Mouse (Mus musculus) mouse embryonic stem cell (cell line): ENCODE measurements around the gene Drg1.

ENCODE experiments used
- in situ Hi-C, 2 experiments: fragments of 300-500 bp; cut with MboI; formaldehyde crosslinking; loops; 1 replicate in 1 of 2; 3 replicates in 1 of 2; pipeline ENCODE4 v1.14.3; 2019 to 2020; ENCODE audit warnings: low sequenced_read_pairs in 2 of 2, low pct_unique_long_range_greater_than_20kb in 1 of 2, mixed read lengths in 1 of 2; ENCODE audit not compliant: unreplicated experiment in 1 of 2

Gene Drg1

DNA sequence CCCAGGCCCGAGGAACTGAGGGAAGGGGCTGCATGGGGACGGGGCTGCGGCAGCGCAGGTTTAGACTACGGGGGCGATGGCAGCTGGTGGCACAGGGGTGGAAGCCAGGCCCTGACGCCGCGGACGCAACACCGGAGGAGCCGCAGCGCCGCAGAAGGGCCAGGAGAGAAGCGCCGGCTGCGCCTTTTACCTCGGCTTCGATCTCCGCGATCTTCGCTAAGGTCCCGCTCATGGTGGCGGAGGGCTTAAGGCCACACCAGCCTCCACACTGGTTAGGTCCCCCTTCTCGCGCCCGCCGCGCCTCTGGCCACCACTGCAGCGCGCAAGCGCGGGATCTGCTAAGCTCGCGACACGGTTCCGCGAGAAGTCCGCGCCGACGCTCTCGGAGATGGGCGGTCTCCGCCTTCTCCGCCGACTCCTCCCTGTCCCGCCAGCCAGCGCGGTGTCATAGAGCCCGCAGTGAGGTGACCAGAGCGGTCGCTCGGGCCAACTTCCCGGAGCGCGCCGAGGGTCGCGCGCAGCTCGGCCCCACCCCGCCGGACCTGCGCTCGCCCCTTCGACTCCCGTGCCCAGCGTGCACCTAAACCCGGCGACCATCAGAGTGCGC, at the start of gene Drg1:
Gene Drg1, minus strand, starts transcription at position 337 of the 607 bp plus-strand sequence.
- in situ Hi-C loops = no loop called here

DNA sequence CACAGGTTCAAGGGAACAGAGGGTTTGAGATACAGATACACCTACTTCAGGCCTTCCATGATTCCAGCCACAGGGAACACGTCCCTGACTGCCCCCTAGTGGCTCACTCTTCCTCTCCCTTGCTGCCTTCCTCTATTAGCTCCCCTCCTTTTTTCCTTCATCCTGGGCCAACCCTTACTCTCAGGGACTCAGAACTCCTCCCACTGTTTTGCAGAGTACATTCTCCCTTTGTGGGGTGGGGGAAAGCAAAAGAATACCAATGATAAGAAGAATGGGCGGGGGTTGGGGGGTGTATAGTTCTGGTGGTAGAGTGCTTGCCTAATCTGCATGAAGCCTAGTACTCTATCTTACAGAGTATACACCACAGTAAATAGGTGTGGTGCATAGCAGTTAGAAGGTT, 47.9 kb upstream of the Drg1 start:
- in situ Hi-C loops = no loop called here

DNA sequence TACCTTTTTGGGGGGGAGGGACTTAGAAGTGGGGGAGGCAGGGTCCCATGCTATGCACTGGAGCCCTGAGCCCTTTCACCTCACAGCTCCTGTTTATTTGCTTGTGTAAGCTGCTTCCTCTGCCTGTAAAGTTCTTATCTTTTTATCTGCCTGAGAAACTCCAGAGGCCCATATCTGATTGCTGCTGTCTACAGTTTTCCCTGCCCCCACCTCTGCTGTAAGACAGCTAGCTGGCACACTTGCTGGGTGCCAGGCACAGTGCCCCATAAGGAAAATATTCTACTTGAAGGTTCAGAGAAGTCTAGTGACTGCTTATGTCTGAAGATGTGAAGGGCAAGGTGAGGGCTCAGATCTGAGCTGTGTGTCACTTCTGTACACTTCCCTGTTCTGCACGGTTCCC, 47.1 kb upstream of the Drg1 start:
- in situ Hi-C loops = no loop called here

DNA sequence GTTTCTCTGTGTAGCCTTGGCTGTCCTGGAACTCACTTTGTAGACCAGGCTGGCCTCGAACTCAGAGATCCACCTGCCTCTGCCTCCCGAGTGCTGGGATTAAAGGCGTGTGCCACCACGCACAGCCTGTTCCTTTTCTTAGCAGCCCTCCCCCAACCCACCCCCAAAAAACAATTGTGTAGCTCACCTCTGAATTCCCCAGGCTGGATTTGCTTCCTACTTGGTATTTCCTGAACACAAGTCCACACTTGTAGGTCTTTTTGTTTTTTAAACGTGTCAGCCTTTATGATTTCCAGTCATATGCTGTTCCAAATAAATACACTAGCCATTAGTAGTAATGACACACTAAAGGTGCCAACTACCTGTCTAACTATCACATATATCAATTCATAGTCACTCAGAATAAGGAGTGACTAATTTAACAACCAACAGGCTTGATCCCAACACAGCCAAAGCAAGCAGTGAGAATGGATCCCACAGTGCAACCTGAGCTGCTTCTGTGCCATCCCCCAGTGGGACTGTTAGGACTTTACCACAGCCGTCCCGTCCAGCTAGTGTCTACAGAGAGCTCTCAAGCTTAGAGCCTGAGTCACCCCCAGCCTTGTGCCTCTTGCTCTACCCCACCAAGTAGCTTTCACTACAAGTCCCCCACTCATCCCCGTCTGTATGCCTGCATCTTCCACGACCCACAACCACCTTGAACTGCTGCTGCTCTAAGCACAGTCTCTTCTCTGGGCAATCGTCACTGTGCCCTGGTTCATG, 45.6 kb upstream of the Drg1 start:
- in situ Hi-C loops = no loop called here

DNA sequence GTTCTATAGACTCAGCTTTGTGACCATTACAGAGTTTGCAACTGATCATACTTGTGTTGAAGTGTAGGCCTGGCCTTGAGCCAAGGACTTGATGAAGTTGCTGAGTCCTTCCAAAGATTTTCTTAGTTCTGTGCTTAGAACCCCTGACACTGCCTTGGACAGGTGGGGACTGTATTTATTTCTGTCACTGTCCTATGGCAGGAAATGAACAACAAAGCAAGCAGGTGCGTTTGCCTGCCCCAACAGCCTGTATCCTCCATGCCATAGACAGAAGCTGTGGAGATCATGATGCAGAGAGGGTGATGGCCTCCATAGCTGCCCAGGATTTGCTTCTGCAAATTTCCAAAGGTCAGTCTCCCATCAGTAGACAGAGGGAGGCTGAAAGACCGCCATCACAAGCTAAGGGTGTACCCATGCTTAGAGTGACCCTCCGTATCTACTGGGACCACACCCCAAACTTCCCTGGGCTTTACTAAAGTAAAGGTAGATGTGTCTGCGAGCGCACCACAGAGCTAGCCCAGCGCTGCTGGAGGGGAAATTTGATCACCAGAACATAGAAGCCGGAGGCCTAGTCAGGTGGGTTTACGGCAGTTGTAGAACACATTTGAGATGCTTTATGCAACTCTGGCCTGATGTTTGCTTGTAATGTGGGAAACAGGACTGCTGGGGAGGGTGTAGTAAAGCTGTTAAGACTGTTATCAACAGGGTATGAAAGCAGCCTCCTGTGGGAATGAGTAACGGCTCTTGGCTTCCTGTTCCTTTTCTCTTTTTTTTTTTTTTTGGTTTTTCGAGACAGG, 44.8 kb upstream of the Drg1 start:
- in situ Hi-C loops = no loop called here

DNA sequence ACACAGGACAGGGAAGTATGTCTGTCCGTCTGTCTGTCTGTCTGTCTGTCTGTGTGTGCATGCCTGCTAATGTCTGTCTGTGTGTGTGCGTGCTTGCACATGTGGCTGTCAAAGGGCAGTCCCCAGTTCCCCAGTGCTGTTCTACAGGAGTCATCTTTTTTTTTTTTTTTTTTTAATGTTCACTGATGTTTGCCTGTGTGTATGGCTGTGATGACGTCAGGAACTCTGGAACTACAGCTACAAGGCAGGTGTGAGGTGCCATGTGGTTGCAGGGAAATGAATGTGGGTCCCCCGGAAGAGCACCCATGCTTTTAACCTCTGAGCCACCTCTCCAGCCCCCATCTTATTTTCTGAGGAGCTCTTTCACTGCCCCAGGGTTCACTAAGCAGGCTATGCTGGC, 43.7 kb upstream of the Drg1 start:
- in situ Hi-C loops = no loop called here

DNA sequence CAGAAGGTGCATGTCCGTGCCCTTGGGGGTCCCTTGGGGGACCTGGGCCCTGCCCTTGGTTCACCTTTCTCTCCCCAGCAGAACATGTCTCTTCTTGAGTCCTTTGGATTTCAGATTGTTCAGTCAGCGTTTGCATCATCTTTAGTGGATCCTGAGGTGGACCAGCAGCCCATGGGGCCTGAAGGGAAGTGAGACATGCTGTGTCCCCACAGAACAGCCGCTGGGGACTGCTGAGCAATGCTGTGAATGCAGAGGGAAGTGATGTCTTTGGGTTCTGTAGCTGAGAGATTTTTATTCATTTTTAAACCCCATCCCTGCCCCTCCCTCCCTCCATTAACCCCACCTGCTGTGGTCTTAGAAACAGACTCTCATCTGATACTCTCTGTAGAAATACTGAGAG, 41.7 kb upstream of the Drg1 start:
- in situ Hi-C loops = no loop called here

DNA sequence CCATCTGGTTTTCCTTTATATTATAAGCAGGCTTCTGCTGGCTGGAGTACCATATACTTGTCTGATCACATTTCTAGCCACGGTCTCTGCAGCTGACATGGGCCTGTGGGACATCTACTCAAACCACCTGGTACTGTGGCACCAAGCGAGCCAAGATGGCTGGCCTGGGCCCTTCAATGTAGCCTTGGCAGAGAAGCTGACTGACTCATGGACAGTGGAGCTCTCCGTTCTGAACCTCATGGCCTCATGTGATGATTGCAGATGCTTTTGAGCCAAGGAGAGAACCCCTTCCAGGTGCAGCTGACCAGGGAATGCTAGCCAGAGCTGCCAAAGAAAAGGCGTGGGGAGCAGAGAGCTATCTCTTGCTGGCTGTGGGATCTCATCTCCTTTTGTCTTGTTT, 39.6 kb upstream of the Drg1 start:
- in situ Hi-C loops = no loop called here

DNA sequence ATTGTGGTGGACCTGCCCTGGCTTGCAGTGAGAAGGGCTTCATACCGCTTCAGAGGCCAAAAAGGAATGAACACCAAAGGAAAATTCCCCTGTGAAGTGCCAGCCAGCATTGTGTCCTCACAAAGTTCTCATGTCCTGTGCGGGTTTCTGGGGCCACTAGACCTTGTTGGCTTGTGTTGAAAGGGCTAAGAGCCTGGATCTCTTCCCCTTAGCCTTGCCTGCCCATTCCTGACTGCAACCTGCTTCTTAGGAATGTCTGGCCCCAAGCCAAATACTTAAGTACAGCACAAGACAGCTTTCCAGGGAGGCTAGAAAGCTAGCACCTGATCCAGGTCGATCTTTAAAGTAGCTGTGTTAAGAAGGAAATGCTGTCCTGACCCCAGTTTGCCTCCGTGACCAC, 36.6 kb upstream of the Drg1 start:
- in situ Hi-C loops = no loop called here

DNA sequence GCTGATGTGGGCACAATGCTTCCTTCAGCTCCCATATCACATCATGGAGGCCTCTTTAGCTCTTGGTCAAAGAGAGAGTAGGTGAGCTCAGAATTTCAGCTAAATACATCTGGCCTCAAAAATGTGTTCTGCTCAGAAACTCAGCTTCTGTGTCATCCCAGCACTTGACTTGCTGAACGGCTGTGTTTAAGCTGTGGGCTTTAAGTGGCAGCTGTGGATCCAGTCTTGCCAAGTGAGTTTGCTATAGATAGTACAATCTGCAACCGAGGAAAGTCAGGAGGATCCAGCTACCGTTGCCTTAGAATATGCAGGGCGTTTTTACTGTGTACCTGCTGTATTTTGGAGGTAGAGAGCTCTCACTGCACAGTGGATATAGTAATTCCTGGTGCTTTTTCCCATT, 36.2 kb upstream of the Drg1 start:
- in situ Hi-C loops = no loop called here

DNA sequence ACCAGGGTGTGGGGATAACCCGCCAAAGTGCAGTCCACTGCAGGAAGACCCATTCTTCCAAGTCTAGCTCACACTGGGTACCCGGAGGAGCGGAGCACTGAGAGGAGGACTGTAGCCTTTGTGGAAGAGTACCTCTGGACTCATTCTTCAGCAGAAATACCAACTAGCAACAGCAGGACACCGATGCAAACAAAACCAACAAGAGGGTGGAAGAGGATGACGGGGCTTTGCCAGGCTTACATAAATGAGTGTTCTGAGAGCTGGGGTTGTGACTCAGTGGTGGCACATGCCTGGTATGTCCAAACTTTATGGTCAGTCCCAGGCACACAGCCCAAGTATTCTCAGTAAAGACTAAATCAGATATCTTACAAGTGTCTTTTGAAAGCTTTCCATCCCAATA, 34.9 kb upstream of the Drg1 start:
- in situ Hi-C loops = no loop called here

DNA sequence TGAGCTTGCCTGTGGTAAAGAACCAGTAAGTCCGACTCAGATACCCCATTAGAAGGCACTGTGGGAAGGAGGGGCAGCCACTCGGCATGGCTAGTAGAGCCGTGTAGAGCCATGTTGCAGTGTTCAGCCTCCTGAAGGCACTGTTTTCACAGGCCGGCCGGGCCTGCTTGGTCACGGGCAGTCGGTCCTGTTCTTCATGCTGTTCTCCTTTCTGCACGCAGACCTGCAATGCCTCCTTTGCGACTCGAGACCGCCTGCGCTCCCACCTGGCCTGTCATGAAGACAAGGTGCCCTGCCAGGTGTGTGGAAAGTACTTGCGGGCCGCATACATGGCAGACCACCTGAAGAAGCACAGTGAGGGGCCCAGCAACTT, 32.6 kb upstream of the Drg1 start:
- in situ Hi-C loops = no loop called here

DNA sequence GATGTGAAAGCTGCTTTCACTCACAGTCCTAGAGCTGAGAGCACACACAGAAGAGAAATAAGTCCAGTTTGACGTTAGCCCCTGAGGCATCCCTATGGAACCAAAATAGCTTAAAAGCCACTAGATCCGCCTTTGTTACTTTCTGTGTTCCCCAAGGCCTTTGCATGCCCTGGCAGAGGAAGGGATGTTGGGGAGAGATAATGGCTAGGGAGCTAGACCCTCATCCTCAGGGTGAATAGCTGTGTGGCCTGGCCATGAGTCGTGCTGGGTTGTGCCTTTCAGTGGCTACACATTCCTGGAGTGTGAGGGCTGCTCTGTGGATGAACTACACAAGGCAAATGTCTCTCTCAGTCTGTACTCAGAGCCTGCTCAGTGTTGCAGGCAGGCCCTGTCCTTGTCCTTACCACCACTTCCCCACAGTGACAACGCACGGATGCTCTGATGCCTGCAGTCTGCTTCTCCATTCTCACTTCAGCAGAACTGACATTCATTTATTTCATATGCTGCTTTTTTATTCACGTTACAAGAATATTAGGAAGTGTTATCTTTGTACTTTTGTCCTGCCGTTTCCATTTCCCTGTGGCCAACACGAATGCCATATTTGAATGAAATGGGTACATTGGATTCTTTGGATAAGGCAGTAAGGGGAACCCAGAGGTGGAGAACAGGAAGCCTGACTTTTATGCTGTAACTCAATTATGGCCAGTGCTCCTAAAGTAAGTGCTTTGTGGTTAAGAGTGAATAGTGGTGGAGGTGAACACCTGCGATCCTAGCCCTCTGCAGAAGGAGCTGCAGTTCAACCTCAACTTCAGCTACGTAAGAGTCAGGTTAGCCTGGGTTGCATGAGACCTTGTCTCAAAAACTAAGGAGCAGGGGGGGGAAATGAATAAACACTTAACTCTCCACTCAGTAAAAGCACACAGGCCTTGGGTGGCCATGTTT, 31.9 kb upstream of the Drg1 start:
- in situ Hi-C loops = no loop called here

DNA sequence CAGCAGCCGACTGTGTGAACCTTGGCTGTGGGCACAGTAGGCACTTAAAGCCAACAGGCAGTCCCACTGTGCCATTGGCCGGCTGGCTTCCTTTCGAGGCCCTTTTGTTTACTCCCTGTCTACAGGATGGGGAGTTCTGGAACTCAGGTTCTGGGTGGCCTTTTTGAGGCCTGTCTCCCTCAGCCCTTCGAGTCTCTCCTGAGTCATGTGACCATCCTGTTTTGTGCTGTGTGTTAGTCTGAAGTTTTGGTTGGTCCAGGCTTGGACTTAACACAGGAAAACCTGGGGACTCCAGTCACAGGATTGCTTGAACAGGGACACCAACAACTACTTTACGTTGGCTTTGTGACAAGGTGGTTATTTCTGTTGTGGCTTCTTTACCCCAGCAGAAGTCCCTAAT, 29.8 kb upstream of the Drg1 start:
- in situ Hi-C loops = no loop called here

DNA sequence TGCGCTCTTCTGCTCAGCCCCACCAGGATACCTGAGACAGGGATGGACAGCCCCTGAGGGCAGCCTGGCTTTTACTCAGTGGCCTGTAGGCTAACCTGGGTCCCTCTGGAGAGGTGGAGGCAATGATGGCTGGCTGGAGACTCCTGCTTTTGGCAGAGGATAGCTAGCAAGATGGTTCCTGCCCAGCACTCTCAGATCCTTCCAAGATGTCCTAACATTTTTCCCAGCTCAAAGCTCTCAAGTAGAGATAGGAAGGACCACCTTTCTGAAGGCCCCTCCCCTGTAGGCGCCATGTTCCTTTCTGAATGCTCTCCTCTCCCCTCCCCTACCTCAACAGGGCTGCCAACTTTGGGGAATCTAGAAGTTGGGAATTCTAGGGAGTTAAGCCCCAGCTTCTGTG, 28.4 kb upstream of the Drg1 start:
- in situ Hi-C loops = no loop called here

DNA sequence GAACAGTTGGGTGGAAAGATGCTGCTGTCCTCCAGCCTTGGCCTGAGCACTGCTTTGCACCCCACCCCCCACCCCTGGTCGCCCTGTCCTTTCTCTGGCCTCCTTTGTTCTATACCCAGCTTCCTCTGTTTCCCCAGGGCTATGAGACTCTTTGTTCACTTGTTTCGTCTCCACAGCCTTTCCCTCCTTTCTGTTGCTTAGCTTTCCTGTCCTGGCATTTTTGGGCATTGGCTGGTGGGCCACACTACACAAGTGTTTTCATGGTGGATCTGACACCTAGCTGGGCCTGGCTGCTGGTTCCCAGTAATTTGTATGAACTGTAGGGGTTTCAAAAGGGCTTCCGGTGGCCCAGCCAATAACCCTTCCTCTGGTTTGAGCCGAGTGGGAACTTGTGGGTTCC, 27.1 kb upstream of the Drg1 start:
- in situ Hi-C loops = no loop called here

DNA sequence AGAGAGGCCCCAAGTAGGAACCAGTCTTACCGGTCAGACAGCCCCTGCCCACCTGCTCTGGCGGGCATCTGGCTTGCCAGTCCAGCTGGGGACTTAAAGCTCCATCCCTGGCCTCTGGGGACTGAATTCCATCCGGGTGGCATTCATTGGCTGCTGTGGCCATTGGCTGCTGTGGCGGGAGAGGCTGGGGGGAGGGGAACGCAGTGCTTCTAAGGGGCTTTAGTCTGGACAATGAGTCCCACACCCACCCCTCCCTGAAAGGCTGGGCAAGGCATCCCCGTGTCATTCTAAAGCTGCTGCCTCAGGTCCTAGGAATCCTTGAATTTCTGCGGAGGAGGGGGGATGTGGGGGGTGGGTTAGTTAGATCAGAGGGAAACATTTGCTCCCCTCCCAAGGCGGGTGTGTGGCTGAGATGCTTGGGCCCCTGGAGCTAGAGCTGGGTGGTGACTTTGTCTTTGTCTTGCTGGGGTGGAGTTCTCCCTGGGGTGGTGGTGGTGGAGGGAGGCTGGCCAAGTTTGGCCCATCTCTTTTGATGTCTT, 26.6 kb upstream of the Drg1 start:
- in situ Hi-C loops = no loop called here

DNA sequence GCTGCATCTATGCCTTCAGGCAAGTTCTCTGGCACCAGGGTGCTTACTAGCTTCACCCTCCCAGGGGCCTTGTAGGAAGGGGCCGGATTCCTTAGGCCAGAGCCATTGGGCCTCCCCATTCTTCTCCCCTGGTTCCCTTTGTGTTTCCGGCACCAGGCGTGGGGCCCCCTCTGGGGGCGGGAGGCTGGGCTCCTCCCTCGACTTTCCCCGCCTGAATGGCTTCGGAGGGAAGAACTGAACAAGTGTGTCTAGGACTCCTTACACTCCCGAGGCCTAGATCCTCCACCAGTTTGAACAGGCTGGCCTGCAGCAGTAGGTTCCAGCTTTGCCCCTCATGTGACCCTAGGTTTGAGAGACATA, 25.8 kb upstream of the Drg1 start:
- in situ Hi-C loops = no loop called here
